Mouse (Mus musculus) A20 (cell line): Measurements from ENCODE around the gene Ccnd3.
"Not testable (repeated sequence)": the region's sequence is repeated elsewhere in the genome, so short reads cannot be mapped to it uniquely, and the experiment has no call there.

Source experiments
- DNase-seq: peaks from one replicate; pipeline ENCODE4 v3.0.0-alpha.2; 2011; ENCODE audit warnings: low read depth, low spot score

Gene Ccnd3

DNA sequence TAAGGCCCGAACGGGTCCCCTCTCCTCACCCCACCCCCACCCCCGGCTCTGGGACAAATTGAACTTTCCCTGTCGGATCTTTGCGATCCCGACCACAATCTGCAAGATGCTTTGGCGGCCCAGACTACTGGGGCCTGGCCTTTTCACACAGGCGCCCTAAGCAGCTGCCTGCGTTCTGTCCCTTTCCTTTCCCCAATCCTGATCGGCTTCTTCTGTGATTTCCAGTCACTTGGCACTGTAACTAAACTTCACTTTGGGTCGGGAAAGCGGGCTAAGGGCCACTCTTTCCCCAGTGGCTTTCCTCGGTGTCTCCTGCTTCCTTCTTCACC, 89.0 kb downstream of the Ccnd3 start:
- no peak for DNase-seq

DNA sequence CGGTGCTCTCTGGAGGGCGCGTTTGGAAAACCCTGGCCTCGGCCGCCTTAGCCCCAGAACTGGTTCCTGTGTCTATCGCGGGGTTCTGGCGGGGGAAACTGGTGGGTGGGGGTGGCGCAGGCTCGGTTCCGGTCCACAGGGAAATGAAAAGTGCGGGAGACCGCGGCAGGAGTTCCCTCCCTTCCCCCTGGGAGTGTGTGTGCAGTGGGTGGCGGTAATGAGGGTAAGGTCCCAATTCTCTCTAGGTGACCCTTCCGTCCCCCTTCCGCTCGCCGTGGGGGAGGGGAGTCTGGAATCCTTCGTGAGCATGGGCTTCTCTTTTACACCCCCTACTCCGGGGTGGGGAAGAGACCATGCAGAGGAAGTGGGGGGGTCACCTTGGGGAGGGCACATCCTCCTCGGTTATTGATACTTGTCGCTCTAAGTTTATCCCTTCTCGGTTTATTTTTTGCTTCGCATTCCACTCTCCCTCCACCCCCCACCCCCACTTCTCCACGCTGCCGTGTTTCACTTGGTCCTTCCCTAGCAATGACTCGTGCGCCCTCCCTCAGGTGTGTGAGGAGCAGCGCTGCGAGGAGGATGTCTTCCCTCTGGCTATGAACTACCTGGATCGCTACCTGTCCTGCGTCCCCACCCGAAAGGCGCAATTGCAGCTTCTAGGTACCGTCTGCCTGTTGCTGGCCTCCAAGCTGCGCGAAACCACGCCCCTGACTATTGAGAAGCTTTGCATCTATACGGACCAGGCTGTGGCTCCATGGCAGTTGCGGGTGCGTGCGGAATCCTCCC, 89.5 kb downstream of the Ccnd3 start:
- DNase-seq: peak; percentile 53

DNA sequence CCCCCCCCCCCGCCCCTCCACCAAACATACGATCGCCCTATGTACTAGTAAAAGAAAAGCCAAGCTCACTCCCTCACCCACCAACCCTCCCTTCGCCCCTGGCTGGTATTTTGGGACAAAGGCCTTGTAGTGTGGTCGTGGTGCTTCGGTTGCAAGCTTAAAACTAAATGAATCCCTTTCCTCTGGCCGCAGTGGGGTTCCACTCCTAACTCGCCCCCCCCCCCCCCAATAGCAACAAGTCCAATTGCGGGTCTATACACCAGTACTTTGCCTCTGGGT, 90.1 kb downstream of the Ccnd3 start:
- no peak for DNase-seq

DNA sequence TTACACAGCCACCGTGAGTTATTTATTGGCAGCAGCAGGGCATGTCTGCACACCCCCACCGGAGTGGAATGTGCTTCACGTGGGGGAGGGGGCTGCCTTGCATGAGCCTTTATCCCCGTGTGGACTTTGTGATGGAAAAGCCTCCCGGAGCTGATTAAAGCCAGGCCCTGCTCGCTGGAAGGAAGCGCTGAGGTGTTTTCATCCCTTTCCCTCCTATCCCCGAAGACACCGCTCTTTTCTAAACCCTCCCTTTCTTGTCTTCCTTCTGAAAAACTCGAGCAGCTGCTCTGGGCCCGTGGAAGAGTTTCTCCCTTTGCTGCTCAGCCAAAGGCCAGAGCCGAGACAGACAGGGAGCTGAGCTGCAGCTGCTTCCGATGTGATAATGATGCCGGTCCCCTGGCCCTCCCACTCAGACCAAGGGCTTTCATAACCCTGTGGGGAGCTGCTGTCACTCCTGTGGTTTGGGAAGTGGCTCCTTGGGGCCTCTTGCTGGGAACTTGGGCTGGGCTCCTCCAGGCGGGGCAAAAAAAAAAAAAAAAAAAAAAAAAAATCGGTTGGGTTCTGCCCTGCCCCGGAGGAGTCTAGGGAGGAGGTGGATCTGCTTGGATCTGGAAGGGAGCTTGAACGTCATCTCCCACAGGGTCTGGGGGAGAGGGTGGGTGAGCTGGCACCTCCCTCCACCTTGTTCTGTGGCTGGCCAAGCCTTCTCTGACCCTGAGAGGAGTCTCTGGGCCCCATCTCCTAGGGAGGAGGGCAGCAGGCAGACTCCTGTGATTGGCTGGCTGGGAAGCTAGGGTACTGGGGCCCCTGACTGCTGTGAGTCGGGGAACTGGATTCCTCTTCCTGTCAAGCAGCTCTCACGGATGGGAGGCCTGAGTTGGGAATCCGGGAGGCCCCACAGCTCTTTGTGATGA, 90.7 kb downstream of the Ccnd3 start:
- DNase-seq: no peak

DNA sequence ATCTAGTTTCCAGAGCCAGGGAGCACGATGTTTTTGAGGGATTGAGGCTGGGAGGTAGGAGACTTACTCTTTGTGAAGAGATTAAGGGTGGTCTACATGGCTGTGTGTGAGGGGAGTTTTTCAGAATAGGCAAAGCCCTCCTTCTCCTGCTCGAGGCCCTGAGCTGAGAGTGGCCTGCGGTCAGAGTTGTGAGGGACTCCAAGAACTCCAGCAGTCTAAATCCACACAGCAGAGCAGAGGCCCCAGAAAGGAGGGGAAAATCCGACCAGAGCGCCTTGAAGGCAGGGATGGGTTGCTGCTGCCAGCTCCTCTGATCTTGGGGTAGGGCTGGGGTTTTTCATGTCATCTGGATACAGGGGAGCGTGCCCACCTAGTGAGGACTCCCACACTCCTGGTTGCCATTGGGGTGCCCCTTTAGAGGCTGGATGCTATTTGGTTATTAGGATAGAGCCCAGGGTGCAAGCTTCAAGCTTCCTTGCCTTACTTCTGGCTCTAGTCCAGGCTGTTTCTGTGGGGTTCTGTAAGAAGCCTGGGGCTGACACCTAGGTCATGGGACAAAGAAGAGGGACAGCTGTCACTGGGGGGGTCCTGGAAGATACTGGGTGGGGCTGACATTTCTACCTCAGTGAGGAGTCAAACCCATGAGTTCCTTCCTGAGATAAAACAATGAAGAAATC, 91.4 kb downstream of the Ccnd3 start:
- DNase-seq: no peak

DNA sequence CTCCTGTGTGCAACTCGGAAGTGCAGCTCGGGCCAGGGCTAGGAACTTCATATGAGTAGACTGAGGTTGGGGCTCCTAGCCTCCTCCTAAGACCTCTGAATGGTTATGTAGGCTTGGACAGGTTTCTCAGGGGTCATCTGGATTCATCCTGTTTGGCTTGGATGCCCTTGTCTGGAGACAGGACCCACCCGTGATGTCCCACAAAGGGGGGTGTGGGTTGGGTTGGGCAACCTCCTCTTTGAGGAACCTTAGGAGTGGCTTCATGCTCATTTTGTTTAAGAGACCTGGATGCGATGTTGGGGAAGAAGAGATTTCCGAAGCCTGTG, 92.0 kb downstream of the Ccnd3 start:
- DNase-seq: no peak

DNA sequence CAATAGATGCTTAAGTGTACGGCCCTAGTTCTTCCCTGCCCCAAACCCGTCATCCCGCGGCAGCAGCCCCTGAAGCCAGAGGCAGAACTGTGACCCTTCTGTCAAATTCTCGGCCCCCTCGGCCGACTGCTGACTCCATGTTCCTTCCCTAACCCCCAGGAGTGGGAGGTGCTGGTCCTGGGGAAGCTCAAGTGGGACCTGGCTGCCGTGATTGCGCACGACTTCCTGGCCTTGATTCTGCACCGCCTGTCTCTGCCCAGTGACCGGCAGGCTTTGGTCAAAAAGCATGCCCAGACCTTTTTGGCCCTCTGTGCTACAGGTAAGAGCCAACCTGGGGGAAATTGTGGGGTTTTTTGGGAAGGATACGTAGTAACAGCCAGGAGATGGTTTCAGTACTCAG, 92.4 kb downstream of the Ccnd3 start:
- no peak for DNase-seq

DNA sequence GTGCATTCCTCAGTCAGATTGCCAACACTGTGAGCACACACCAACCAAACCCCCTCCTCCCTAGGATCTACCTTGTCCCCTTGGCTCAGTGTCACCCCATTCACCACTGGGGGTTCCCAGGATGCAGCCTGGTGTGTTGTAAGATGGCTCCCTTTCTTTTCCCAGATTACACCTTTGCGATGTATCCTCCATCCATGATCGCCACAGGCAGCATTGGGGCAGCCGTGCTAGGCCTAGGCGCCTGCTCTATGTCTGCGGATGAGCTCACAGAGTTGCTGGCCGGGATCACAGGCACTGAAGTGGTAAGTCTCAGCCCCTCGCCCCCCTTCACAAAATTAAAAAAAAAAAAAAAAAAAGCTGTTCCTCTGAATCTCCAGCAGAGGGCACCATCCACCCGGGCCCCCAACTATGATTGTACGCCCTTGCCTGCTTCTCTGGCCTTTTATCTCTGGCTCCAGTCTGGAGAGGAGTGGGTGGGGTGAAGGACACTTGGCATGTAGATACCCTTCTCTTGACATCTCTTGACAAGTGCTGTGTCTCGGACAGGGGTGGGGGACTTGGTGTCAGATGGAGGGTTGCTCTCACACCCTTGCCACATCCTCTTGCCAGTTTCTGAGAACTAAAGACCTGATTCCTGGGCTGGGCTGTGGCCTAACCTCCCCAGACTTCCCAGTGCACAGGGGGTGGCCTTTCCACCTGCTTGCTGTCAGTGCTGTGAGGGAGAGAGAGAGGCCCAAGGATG, 93.2 kb downstream of the Ccnd3 start:
- peak; percentile 61 for DNase-seq

DNA sequence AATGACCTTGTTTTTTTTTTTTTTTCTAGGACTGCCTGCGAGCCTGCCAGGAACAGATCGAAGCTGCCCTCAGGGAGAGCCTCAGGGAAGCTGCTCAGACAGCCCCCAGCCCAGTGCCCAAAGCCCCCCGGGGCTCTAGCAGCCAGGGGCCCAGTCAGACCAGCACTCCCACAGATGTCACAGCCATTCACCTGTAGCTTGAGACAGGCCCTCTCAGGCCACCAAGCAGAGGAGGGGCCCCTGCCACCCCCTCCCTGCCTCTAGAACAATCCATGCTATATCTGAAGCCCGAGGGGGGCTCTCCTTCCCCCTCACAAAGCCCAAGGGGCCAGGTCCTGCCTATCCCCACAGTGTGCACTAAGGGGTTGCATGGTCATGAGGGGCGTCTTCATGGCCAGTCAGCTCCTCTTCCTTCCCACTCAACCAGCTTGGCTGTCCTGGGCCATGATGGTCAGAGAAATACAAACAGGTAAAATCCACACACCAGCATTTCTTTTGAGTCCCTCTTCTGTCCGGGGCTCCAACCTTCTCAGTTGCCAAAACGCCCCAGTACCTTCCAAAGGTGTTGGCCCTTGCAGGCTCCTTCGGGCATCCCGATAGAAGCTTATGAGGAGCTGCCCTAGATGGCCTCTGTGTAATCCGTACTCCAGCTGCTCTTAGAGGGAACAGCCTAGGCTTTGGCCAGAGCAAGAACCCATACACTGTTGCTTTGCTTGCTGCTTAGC, 93.9 kb downstream of the Ccnd3 start:
- DNase-seq: not testable (repeated sequence)

DNA sequence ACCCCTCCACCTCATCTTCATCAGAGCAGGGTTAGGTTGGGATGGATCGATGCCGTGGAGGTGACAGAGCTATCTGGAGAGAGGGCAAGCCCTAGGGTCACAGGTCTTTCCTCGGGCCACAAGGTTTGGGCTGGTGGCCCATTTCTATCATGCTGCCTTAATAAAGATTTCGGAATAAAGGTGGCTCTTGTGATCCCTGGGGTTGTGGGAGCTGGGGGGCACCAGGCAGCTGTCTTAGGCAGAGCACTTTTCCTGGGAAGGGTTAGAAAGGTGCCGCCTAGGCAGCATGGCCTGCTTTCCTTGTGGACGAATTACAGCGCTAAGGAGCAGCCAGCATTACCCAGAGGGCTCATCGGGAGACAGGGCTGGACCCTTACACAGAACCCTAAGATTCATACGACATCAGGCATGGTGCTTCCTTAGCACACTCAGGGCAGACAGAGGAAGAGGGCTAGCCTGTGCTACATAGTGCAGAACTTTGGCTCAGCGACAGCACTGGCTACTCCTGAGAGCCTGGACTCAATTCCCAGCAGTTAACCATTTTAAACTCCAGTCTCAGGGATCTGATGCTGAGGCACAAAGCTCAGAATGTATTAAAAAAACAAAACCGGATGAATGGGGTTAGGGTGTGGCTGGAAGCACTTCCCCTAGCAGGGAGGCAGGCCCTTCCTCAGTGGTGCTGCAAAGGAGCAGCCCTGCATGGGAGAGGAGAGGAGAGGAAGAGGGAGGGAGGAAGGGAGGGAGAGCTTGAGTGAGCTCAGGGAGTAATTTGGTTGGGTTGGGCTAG, 94.9 kb downstream of the Ccnd3 start:
- DNase-seq: peak; percentile 24

DNA sequence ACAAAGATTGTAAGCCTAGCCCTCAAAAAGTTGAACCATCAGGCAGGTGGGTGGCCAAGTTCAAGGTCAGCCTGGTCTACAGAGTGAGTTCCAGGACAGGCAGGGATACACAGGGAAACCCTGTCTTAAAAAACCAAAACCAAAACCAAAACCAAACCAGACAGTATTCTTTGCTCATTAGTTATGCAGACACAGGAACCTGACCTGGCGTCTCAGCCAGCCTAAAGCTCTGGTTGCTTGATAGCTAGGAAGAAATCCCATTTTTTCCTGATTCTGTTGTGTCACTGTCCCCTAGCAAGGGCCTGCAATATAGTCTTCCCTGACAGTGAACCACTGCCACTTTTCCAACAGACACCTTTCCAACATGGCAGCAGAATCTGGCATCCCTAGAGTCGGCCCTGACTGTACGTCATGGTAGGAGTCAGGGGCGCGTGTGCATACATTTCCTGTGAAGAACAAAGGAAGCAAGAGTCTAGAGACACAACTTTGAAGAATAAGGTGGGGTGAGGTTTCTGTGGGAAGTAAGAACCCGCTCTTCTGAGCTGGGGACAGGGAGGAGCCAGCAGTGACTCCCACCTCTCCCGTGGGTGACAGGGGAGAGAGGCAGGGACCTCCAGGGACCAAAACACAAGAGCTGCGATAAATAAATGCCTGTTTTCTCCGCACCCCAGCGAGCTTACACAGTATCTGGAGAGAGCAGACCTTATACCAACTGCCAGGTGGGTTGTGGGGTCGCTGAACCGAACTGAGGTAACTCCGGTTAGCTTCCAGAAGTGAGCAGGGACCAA, 95.9 kb downstream of the Ccnd3 start:
- no peak for DNase-seq

DNA sequence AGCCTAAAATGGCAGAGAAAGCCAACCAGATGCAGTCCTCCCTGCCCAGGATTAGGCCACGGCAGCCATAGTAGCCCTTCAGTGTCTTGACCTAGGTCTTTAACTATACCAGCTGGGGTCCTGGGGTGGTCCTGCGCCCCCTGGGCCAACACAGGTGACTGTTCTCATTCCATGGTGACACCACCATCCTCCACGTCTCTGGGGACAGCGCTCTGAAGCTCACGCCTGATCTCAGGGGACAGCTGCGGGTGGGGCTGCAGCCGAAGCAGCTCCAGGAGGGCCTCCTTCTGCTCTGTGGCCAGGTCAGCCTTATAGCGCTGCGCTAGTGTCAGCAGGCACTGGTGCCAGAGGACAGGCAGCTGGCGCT, 96.5 kb downstream of the Ccnd3 start:
- no peak for DNase-seq

DNA sequence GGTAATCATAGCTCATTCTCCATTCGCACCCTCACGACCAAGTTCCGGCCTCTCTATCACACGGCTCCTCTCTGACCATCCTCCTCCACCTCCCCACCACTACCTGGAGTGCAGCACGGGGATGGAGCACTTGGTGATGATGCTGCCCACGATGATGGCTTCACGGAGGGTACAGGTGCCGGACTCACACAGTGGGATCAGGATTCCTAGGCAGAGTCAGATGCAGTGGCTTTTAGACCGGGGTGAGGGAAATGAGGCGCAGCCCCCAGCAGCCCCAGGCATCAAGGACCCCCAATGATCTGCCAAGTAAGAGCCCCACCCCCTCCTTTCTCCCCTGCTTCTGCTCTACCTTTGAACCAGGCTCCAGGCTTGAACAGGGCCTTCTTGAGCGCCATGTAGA, 97.4 kb downstream of the Ccnd3 start:
- DNase-seq: no peak

DNA sequence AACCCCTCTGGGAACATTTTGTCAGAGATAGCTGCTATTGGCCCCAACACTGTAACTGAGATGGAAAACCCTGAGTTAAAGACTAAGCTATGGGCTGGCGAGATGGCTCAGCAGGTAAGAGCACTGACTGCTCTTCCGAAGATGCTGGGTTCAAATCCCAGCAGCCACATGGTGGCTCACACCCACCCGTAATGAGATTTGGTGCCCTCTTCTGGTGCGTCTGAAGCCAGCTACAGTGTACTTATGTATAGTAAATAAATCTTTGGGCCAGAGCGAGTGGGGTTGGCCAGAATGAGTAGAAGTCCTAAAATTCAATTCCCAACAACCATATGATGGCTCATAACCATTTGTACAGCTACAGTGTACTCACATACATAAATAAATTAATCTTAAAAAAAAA, 101.4 kb downstream of the Ccnd3 start:
- peak; percentile 54 for DNase-seq

DNA sequence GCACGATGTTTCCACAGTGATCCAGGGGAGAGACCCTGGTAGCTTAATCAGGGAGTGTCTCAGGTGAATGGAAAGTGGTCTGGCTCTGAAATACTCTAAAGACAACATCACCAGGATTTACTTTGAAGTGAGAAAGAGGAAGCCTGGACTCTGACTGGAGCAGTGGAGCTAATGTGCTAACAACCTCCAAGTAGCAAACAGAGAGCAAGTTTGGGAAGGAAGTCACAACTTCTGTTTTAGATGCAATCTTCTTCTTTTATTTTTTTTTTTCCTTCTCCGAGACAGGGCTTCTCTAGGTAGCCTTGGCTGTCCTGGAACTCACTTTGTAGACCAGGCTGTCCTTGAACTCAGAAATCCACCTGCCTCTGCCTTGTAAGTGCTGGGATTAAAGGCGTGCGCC, 104.3 kb downstream of the Ccnd3 start:
- no peak for DNase-seq

DNA sequence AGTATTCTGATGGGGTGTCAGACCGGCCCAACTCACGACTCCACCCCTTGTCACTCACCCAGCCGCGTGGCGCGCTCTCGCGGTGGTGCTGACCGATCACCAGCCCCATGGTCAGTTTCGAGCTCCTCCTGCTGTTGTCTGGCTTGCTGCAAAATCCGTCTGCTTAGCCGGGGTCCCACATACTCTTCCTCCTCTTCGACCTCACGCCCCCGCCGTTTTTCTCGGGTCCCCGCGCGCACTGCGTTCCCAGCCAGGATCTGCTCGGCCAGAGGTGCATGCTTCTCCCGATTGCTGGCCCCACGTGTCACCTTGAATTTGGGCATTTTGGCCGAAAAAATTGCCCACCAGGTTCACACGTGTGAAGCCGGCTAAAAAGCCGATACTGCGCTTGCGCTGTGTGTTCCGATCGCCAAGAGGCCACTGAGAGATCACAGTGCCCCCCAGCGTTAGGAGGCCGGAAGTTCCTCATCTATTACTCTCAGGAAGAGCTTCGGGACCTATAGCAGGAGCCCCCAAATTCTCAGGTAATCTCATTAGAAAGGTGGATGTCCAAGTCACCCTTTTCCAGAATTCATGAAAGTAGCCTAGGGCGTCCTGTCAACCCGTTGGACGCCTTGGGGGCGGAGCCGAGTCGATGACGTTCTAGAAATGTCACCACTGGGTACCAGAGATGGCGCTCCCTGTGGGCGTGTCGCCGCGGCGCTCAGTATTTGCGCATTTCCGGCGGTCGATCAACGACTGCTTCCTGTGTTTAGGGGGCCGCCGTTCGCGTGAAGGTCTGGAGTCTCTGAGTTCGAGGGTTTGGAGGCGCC, 106.2 kb downstream of the Ccnd3 start, which contains the start of the genes Bysl, Med20 and Gm20517:
Bysl (minus strand) TSS at position 644 of the 812 bp plus-strand sequence.
Med20 (plus strand) TSS at position 734 of the 812 bp plus-strand sequence.
Gm20517 (plus strand) TSS at position 741 of the 812 bp plus-strand sequence.
- peak; percentile 98 for DNase-seq

DNA sequence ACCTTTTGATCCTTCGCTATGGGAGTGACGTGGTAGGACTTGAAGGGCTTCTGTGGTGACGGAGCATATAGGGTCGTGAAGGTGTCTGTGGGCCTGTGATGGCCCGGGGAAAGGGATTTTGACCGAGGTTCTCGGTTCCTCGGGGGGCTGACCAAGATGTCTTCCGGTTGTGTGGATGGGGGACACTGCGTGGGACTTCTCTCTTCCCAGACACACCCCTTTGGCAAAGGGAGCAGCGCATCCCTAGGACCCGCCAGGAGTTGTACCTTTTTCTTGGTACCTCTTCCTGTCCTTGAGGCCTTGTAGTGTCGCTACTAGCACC, 106.8 kb downstream of the Ccnd3 start:
- no peak for DNase-seq

DNA sequence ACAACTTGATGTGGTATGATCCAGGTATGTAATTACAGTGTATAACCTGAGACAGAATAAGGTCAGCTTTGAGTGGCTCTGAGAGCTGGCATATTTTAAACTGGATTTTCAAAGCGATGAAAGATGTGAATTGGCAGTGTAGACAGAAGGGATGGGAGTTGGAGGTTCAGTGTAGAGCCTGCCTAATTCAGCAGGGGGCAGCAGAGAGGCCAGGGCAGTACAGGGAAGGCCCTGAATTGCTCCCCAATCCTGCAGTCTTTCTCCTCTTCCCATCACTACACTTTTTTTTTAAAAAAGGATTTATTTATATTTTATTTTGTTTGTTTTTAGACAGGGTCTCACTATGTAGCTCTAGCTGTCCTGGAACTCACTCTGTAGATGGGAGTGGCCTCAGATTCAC, 109.2 kb downstream of the Ccnd3 start:
- peak; percentile 50 for DNase-seq

DNA sequence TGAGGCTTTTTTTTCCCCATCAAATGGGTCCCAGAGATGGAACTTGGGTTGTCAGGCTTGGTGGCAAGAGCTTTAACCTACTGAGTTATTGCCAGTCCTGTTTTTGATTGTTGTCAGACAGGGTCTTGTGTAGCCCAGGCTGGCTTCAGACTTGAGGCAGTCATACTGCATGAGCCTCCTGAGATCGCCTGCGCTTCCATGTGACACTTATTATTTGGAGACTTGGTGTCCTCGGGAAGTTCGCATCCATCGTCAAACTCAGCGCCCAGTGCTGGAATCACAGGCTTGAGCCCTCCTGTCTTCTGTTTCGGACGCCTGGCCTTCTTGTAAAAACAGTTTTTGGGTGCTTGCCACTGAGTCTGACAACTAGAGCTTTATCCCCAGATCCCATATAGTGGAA, 111.3 kb downstream of the Ccnd3 start:
- DNase-seq: no peak
